Mouse (Mus musculus): ENCODE data around the gene Pde7b. TPM values are rescaled to one million over a fixed set of nuclear protein-coding genes. Genes with fewer than 3 reads are reported as not detected.

Gene Pde7b
- polyA plus RNA-seq, 1 experiment, result 12.9 TPM

- no peak for TF ChIP-seq CTCF (IDR thresholded peaks at IDR 0.05; ENCODE audit: low read depth, low read length)
- no peak for TF ChIP-seq POLR2A (IDR thresholded peaks at IDR 0.05; ENCODE audit: borderline replicate concordance, low read depth, low read length)
- no peaks in the 10 kb centered on the region for H3K4me1 ChIP-seq (ENCODE audit: control insufficient read depth, insufficient read depth, low read length)
- H3K27ac ChIP-seq (ENCODE audit: insufficient read depth, low read depth, low read length), result no peak overlapping the region
- H3K4me3 ChIP-seq (ENCODE audit: insufficient read depth, low read length), result no peak overlapping the region
Measured at GRCm38 (mm10) chr10:20463941-20464340, 260.9 kb downstream of the Pde7b start.

GRCm38 (mm10) chr10:20462596-20462995 is 262.3 kb downstream of the Pde7b start:
- Histone ChIP-seq H3K4me1 (ENCODE audit: control insufficient read depth, insufficient read depth, low read length) (no peaks in the 10 kb centered on the region), H3K27ac (ENCODE audit: insufficient read depth, low read depth, low read length) (no peak overlapping the region), H3K4me3 (ENCODE audit: insufficient read depth, low read length) (no peak overlapping the region)
- no peak for TF ChIP-seq POLR2A (IDR thresholded peaks at IDR 0.05; ENCODE audit: borderline replicate concordance, low read depth, low read length)
- no peak for TF ChIP-seq CTCF (IDR thresholded peaks at IDR 0.05; ENCODE audit: low read depth, low read length)

- H3K4me1 ChIP-seq (ENCODE audit: control insufficient read depth, insufficient read depth, low read length), result no peaks in the 10 kb centered on the region
- H3K4me3 ChIP-seq (ENCODE audit: insufficient read depth, low read length), result no peak overlapping the region
- no peak for TF ChIP-seq POLR2A (IDR thresholded peaks at IDR 0.05; ENCODE audit: borderline replicate concordance, low read depth, low read length)
- TF ChIP-seq CTCF (IDR thresholded peaks at IDR 0.05; ENCODE audit: low read depth, low read length), result no peak
- H3K27ac ChIP-seq (ENCODE audit: insufficient read depth, low read depth, low read length), result no peak overlapping the region
Measured at GRCm38 (mm10) chr10:20459657-20460350, 265.1 kb downstream of the Pde7b start.

- Histone ChIP-seq H3K4me1 (ENCODE audit: control insufficient read depth, insufficient read depth, low read length) (no peaks in the 10 kb centered on the region), H3K27ac (ENCODE audit: insufficient read depth, low read depth, low read length) (no peak overlapping the region), H3K4me3 (ENCODE audit: insufficient read depth, low read length) (no peak overlapping the region)
- no peak for TF ChIP-seq POLR2A (IDR thresholded peaks at IDR 0.05; ENCODE audit: borderline replicate concordance, low read depth, low read length)
- TF ChIP-seq CTCF (IDR thresholded peaks at IDR 0.05; ENCODE audit: low read depth, low read length), result no peak
Measured at GRCm38 (mm10) chr10:20459160-20459559, 265.7 kb downstream of the Pde7b start.

- TF ChIP-seq POLR2A (IDR thresholded peaks at IDR 0.05; ENCODE audit: borderline replicate concordance, low read depth, low read length), result no peak
- no peak for TF ChIP-seq CTCF (IDR thresholded peaks at IDR 0.05; ENCODE audit: low read depth, low read length)
- Histone ChIP-seq H3K4me3 (ENCODE audit: insufficient read depth, low read length) (no peak overlapping the region), H3K4me1 (ENCODE audit: control insufficient read depth, insufficient read depth, low read length) (no peaks in the 10 kb centered on the region), H3K27ac (ENCODE audit: insufficient read depth, low read depth, low read length) (no peak overlapping the region)
Measured at GRCm38 (mm10) chr10:20454387-20455065, 270.4 kb downstream of the Pde7b start.

GRCm38 (mm10) chr10:20437428-20437827 is 287.4 kb downstream of the Pde7b start:
- TF ChIP-seq POLR2A (IDR thresholded peaks at IDR 0.05; ENCODE audit: borderline replicate concordance, low read depth, low read length) (no peak), CTCF (IDR thresholded peaks at IDR 0.05; ENCODE audit: low read depth, low read length) (no peak)
- Histone ChIP-seq H3K4me3 (ENCODE audit: insufficient read depth, low read length) (no peak overlapping the region), H3K4me1 (ENCODE audit: control insufficient read depth, insufficient read depth, low read length) (peaks cover 14% of the 10 kb centered on the region), H3K27ac (ENCODE audit: insufficient read depth, low read depth, low read length) (peak overlapping the region; percentile 64)

- H3K4me1 ChIP-seq (ENCODE audit: control insufficient read depth, insufficient read depth, low read length), result peaks cover 14% of the 10 kb centered on the region
- no peak for TF ChIP-seq CTCF (IDR thresholded peaks at IDR 0.05; ENCODE audit: low read depth, low read length)
- no peak overlapping the region for H3K4me3 ChIP-seq (ENCODE audit: insufficient read depth, low read length)
- H3K27ac ChIP-seq (ENCODE audit: insufficient read depth, low read depth, low read length), result peak overlapping the region; percentile 39
Measured at GRCm38 (mm10) chr10:20437021-20437420, 287.9 kb downstream of the Pde7b start.

- TF ChIP-seq POLR2A (IDR thresholded peaks at IDR 0.05; ENCODE audit: borderline replicate concordance, low read depth, low read length) (no peak), CTCF (IDR thresholded peaks at IDR 0.05; ENCODE audit: low read depth, low read length) (no peak)
- Histone ChIP-seq H3K4me3 (ENCODE audit: insufficient read depth, low read length) (no peak overlapping the region), H3K4me1 (ENCODE audit: control insufficient read depth, insufficient read depth, low read length) (peaks cover 14% of the 10 kb centered on the region), H3K27ac (ENCODE audit: insufficient read depth, low read depth, low read length) (no peak overlapping the region)
Measured at GRCm38 (mm10) chr10:20435913-20436312, 289.0 kb downstream of the Pde7b start.

GRCm38 (mm10) chr10:20431336-20431735 is 293.5 kb downstream of the Pde7b start:
- TF ChIP-seq POLR2A (IDR thresholded peaks at IDR 0.05; ENCODE audit: borderline replicate concordance, low read depth, low read length), result no peak
- TF ChIP-seq CTCF (IDR thresholded peaks at IDR 0.05; ENCODE audit: low read depth, low read length), result no peak
- Histone ChIP-seq H3K27ac (ENCODE audit: insufficient read depth, low read depth, low read length) (no peak overlapping the region), H3K4me3 (ENCODE audit: insufficient read depth, low read length) (no peak overlapping the region), H3K4me1 (ENCODE audit: control insufficient read depth, insufficient read depth, low read length) (no peaks in the 10 kb centered on the region)

- no peaks in the 10 kb centered on the region for H3K4me1 ChIP-seq (ENCODE audit: control insufficient read depth, insufficient read depth, low read length)
- H3K27ac ChIP-seq (ENCODE audit: insufficient read depth, low read depth, low read length), result no peak overlapping the region
- no peak overlapping the region for H3K4me3 ChIP-seq (ENCODE audit: insufficient read depth, low read length)
- TF ChIP-seq POLR2A (IDR thresholded peaks at IDR 0.05; ENCODE audit: borderline replicate concordance, low read depth, low read length), result no peak
Measured at GRCm38 (mm10) chr10:20421299-20421883, 303.5 kb downstream of the Pde7b start.
